Mouse (Mus musculus) intestine, embryonic 14.5 days (tissue): ENCODE results near the gene Itga5. TPM values are rescaled to one million over a fixed set of nuclear protein-coding genes. Genes with fewer than 3 reads are reported as not detected.

Source experiments
- microRNA-seq: library from miRNA; unstranded; fragments of <30 nt; microRNA quantifications from one replicate; pipeline ENCODE4, GENCODE M21; 2016
- polyA plus RNA-seq: library from polyadenylated mRNA; unstranded; fragments of >200 nt; fragmentation: Nextera tagmentation; extraction: Ambion mirVana; gene quantifications from 2 replicates; pipeline ENCODE4 v1.2.1, GENCODE M21; 2014

Itga5 gene
- polyA plus RNA-seq, 1 experiment from 2014 or later, result 64.9 TPM

Small RNA genes within 50 kb of the gene (microRNA-seq; reads per million reads assigned to microRNA genes)
- 0.34 reads per million for gene Mir6963

Other genes starting within 250 kb of the Itga5 start
- gene Smug1, start 199.7 kb downstream of the Itga5 start, polyA plus RNA-seq, result 21.8 and 23.5 TPM in 2 replicates
- gene Cbx5, start 126.9 kb downstream of the Itga5 start, polyA plus RNA-seq, result 118 and 123 TPM in 2 replicates
- gene Hnrnpa1, start 126.3 kb downstream of the Itga5 start, polyA plus RNA-seq, result 837 and 906 TPM in 2 replicates
- gene Nfe2, start 108.4 kb downstream of the Itga5 start, polyA plus RNA-seq, result 1.8 and 1.9 TPM in 2 replicates
- 266 and 283 TPM in 2 replicates for gene Copz1, start 94.0 kb downstream of the Itga5 start, polyA plus RNA-seq
- 0.11 and 0.34 TPM in 2 replicates for gene Gpr84, start 56.2 kb downstream of the Itga5 start, polyA plus RNA-seq
- gene Zfp385a, start 26.7 kb downstream of the Itga5 start, polyA plus RNA-seq, result 7.2 and 7.5 TPM in 2 replicates
- not detected in 2 replicates for gene Gtsf1, start 63.7 kb upstream of the Itga5 start, polyA plus RNA-seq
- not detected in 2 replicates for gene Gtsf2, start 81.7 kb upstream of the Itga5 start, polyA plus RNA-seq
- 3.2 TPM in 2 replicates for gene Nckap1l, start 87.0 kb upstream of the Itga5 start, polyA plus RNA-seq
- 6.8 and 7.1 TPM in 2 replicates for gene Pde1b, start 136.3 kb upstream of the Itga5 start, polyA plus RNA-seq
- 11.6 and 12.3 TPM in 2 replicates for gene Ppp1r1a, start 171.2 kb upstream of the Itga5 start, polyA plus RNA-seq
- gene Glycam1, start 198.3 kb upstream of the Itga5 start, polyA plus RNA-seq, result not detected in 2 replicates